Comparison of ENCODE assay signal across 22 mouse cellular contexts in the genomic region with DNA sequence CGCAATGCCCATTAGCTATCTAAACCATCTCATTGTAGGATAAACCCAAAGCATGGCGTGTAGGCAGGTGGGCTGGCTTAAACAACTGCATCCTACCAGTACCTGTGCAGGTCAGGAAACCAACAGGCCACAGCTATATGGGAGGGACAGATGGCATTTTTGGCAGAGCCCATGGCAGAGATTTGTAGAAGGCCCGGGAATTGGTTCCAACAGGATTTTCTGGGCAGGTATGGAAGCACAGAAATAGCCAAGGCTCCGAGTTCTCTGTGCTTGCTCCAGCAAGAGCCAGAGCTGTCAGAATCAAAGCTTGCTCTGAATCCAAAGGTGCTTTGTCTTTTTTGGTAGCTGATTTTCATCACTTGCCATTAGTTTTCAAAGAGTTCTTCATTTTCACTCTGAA.
DNase-seq lines count a peak whose midpoint lies in the region; ATAC-seq and TF ChIP-seq lines count a peak whose summit lies in the region.
"Had no signal": no experiment of that assay in that cellular context is flagged by ENCODE, and none has a peak within 500 bp of the region (broad histone marks: within the 10 kb centered on the region; RNA-seq: fewer than 3 reads in every experiment).

No protein-coding gene starts in this region.

- peaks cover 20% of the 10 kb centered on the region; the same call in 1 of the 2 replicates for H3K4me1 ChIP-seq in cerebellum, adult 2 months (ENCODE audit: control insufficient read depth, insufficient read depth, low read length)
- H3K4me1 ChIP-seq: embryonic facial prominence, embryonic 12.5 days; heart, embryonic 15.5 days; hindbrain, embryonic 10.5 days had no signal

- DNase-seq in cerebellum, adult 11 months, result peak; percentile 73
- DNase-seq in cerebellum, adult 2 months, result peak; percentile 77 to 93
- DNase-seq in cerebellum, postnatal 10 days, result peak; percentile 73 to 77
- no peak for DNase-seq in embryo, embryonic 9.5 days (ENCODE audit: extremely low spot score)
- DNase-seq in frontal cortex, postnatal 14 days (ENCODE audit: low spot score in 2 of 2), result no peak
- DNase-seq: adrenal gland, postnatal 14 days; gastrocnemius, postnatal 14 days; heart, adult 2 months; heart, postnatal 14 days; kidney, adult 8-10 months had no signal

- H3K27ac ChIP-seq in cerebellum, adult 2 months (ENCODE audit: insufficient read depth, low read length), result peak overlapping the region; percentile 67; the same call in 1 of the 2 replicates
- H3K27ac ChIP-seq: embryonic facial prominence, embryonic 12.5 days; forebrain, embryonic 12.5 days; heart, adult 2 months; heart, embryonic 15.5 days; hindbrain, embryonic 10.5 days had no signal

- no peak for TF ChIP-seq CTCF in cerebellum, adult 2 months (IDR thresholded peaks at IDR 0.05; ENCODE audit: borderline replicate concordance, insufficient read depth, low read depth, low read length)

- H3K27me3 ChIP-seq in cerebellum, adult 2 months (ENCODE audit: control insufficient read depth, insufficient read depth, low read length), result no peaks in the 10 kb centered on the region
- H3K27me3 ChIP-seq: CH12.LX; embryonic facial prominence, embryonic 12.5 days; forebrain, embryonic 12.5 days; heart, embryonic 15.5 days had no signal

- no peak for ATAC-seq in monocyte, adult 5-6 weeks (replicated peaks; ENCODE audit: insufficient number of reproducible peaks, low FRiP score, low TSS enrichment, poor library complexity, severe bottlenecking)
- ATAC-seq: activated CD4-positive, CD25-positive, alpha-beta regulatory T cell, adult 4 months; forebrain, embryonic 16.5 days; hindbrain, embryonic 16.5 days; inflammation-experienced regulatory T-cells, adult 6 months; intestine, postnatal 0 days; Patski had no signal

- WGBS in cerebellum, adult 2 months, result 19% methylated on average over 4 of the region's 4 CpGs

- no peak for TF ChIP-seq POLR2A in cerebellum, adult 2 months (IDR thresholded peaks at IDR 0.05; ENCODE audit: borderline replicate concordance, insufficient read depth, low read length)

- H3K4me3 ChIP-seq in cerebellum, adult 2 months (replicated peaks; ENCODE audit: insufficient read depth, low read depth, low read length), result no peak overlapping the region
- H3K4me3 ChIP-seq: embryonic facial prominence, embryonic 12.5 days; forebrain, embryonic 12.5 days; heart, adult 2 months; heart, embryonic 15.5 days; hindbrain, embryonic 10.5 days had no signal

Comparison
In these comparisons a context has a peak if more than half of its experiments do, and no peak if none do; other contexts are left out.
1. DNase-seq: peak in cerebellum, adult 11 months (single experiment), cerebellum, adult 2 months (2 of 2) and cerebellum, postnatal 10 days (2 of 2); none in embryo, embryonic 9.5 days (single experiment) and frontal cortex, postnatal 14 days (0 of 2).